Mouse (Mus musculus) embryonic facial prominence, embryonic 13.5 days (tissue): ENCODE data around the gene Slc25a53. TPM values are rescaled to one million over a fixed set of nuclear protein-coding genes. Genes with fewer than 3 reads are reported as not detected.

Source experiments
- ATAC-seq: fragments of 200-750 bp; cut with Nextera tagmentation; 2 replicates; pipeline ENCODE4 v1.8.0; 2017; ENCODE audit warnings: low read depth; ENCODE audit not compliant: insufficient number of reproducible peaks, insufficient read depth, low FRiP score, low TSS enrichment
- H3K27ac ChIP-seq: fragments of 300-500 bp; sonication (generic); 2 replicates; pipeline ENCODE4 v1.5.1; 2015; ENCODE audit warnings: moderate library complexity, mild to moderate bottlenecking, inconsistent platforms
- H3K27me3 ChIP-seq: fragments of 300-500 bp; sonication (generic); 2 replicates; pipeline ENCODE4 v1.6.1; 2015; ENCODE audit warnings: mild to moderate bottlenecking, inconsistent platforms
- H3K36me3 ChIP-seq: fragments of 300-500 bp; sonication (generic); 2 replicates; pipeline ENCODE4 v1.6.1; 2015; ENCODE audit warnings: mild to moderate bottlenecking, inconsistent platforms
- H3K4me1 ChIP-seq: fragments of 300-500 bp; sonication (generic); 2 replicates; pipeline ENCODE4 v1.6.1; 2015; ENCODE audit warnings: inconsistent platforms
- H3K4me2 ChIP-seq: fragments of 300-500 bp; sonication (generic); 2 replicates; pipeline ENCODE4 v1.6.1; 2015; ENCODE audit warnings: moderate library complexity, mild to moderate bottlenecking, inconsistent platforms
- H3K4me3 ChIP-seq: fragments of 300-500 bp; sonication (generic); 2 replicates; pipeline ENCODE4 v1.5.1; 2015; ENCODE audit warnings: mild to moderate bottlenecking, inconsistent platforms
- H3K9ac ChIP-seq: fragments of 300-500 bp; sonication (generic); 2 replicates; pipeline ENCODE4 v1.6.1; 2015; ENCODE audit warnings: mild to moderate bottlenecking, inconsistent platforms
- H3K9me3 ChIP-seq: fragments of 300-500 bp; sonication (generic); 2 replicates; pipeline ENCODE4 v1.6.1; 2016; ENCODE audit warnings: inconsistent platforms
- WGBS: fragments of 180-500 bp; shearing (Covaris S2); methylation state at CpG from one replicate; pipeline ENCODE4 v1.1.7; 2015; ENCODE audit warnings: mixed read lengths; 5-methylcytosine and 5-hydroxymethylcytosine counted together
- polyA plus RNA-seq: library from polyadenylated mRNA; unstranded; fragments of >200 nt; fragmentation: Nextera tagmentation; extraction: Ambion mirVana; gene quantifications from 2 replicates; pipeline ENCODE4 v1.2.1, GENCODE M21; 2015

Slc25a53 gene
- 14.1 and 14.4 TPM in 2 replicates for polyA plus RNA-seq

DNA sequence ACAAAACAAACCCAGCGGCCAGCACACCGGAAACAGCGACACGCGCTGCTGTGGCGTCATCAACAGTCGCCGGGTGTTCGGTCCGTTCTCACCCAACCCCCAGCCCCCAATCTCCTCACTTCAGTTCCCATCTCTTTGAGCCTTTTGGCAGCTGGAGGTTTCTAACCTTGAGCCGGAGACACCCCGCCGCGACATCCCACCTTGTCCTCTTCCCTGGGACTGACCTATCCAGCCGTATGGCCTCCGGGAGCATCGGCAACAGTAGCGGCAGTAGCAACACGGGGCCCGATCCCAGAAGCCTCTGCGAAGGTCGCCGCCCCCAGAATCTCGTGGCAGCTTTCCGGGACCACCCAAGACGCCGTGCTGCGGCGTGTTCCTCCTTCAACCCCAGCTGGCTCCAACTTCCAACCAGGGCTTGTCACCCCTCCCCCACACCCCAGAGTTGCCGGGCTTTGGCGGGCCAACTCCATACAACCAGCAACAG lies at the start of gene Slc25a53:
TSS of gene Slc25a53 (minus strand) at position 303 of the 484 bp plus-strand sequence.
- no peaks in the 10 kb centered on the region; the same call in 1 of the 2 replicates for H3K27me3 ChIP-seq
- no peaks in the 10 kb centered on the region for H3K36me3 ChIP-seq
- H3K27ac ChIP-seq, result peak within 1 kb of the TSS; percentile 86
- H3K9me3 ChIP-seq, result no peaks in the 10 kb centered on the region
- peak within 1 kb of the TSS; percentile 61 for H3K4me2 ChIP-seq
- WGBS, result 24% methylated on average over 31 of the region's 31 CpGs
- peak; percentile 92 for ATAC-seq
- H3K4me1 ChIP-seq, result no peaks in the 10 kb centered on the region
- peak within 1 kb of the TSS; percentile 73 for H3K9ac ChIP-seq
- H3K4me3 ChIP-seq, result peak within 1 kb of the TSS; percentile 52

GRCm38 (mm10) chrX:137063202-137063601 lies 25.1 kb upstream of the Slc25a53 start:
- H3K27me3 ChIP-seq, result no peaks in the 10 kb centered on the region
- H3K27ac ChIP-seq, result no peak overlapping the region
- H3K4me2 ChIP-seq, result no peak overlapping the region
- no peak overlapping the region for H3K4me3 ChIP-seq
- H3K9me3 ChIP-seq, result no peaks in the 10 kb centered on the region
- no peak overlapping the region for H3K9ac ChIP-seq
- ATAC-seq, result no peak
- no peaks in the 10 kb centered on the region for H3K4me1 ChIP-seq
- H3K36me3 ChIP-seq, result no peaks in the 10 kb centered on the region
- 87% methylated on average over 9 of the region's 9 CpGs for WGBS

DNA sequence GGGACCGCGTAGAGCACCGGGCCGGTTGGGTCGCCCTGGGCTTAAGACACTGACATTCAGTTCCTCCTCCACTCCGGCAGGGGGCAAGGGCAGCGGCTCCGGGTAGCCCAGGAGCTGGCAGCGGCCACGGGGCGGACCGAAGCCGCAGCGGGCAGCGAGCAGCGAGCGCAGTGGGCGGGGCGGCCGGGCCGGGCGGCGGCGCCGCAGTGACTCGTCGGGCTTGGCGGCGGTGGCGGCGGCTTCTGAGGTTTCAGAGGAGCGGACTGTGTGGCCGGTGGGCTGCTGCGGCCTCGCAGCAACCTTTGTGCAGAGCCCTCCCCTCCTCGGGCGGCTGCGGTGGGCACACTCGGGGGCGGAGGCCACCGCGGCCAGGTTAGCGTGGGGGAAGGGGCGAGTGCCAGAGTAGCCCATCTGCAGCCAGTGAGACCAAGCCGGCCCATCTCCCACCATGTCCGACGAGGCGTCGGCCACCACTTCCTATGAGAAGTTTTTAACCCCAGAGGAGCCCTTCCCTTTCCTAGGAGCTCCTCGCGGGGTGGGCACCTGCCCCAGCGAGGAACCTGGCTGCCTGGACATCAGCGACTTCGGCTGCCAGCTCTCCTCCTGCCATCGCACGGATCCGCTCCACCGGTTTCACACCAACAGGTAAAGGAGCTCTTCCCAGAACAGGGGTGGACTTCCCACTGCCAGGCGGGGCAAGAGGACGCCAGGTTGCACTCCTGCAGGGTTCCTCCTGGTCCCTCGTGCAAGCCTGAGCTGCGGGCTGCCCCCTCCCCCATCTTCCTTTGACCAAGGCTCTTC lies 11.5 kb upstream of the Slc25a53 start, which contains the start of gene Fam199x:
TSS of gene Fam199x (plus strand) at position 170 of the 801 bp plus-strand sequence.
- Histone ChIP-seq H3K4me1 (no peaks in the 10 kb centered on the region), H3K27ac (no peak within 1 kb of the TSS), H3K36me3 (no peaks in the 10 kb centered on the region), H3K4me2 (peak within 1 kb of the TSS; percentile 66), H3K4me3 (peak within 1 kb of the TSS; percentile 64), H3K9me3 (no peaks in the 10 kb centered on the region), H3K27me3 (peaks cover 20% of the 10 kb centered on the region), H3K9ac (peak within 1 kb of the TSS; percentile 78)
- WGBS, result 22% methylated on average over 46 of the region's 62 CpGs
- peak; percentile 91 for ATAC-seq

DNA sequence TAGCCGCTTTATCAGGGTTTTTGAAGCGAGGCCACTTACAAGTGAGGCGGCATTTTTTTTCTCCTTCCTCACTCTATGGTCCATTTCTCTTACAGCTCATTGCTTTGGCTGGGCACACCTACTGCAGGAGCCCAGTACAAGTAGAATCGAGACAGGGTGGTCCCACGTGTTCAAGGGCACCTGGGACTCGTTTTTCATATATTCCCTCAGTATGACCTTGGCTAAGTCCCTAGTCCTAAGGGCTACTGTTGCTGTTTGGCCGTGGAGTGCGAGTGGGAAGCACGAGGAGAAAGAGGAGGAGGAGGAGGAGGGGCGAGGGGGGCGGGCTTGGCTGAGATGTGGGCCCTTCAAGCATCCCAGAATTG lies 10.9 kb upstream of the Slc25a53 start:
- H3K9ac ChIP-seq, result peak overlapping the region; percentile 78; the same call in 1 of the 2 replicates
- H3K9me3 ChIP-seq, result no peaks in the 10 kb centered on the region
- H3K36me3 ChIP-seq, result no peaks in the 10 kb centered on the region
- no peaks in the 10 kb centered on the region for H3K4me1 ChIP-seq
- ATAC-seq, result no peak
- peaks cover 20% of the 10 kb centered on the region for H3K27me3 ChIP-seq
- peak overlapping the region; percentile 64 for H3K4me3 ChIP-seq
- no peak overlapping the region for H3K27ac ChIP-seq
- 26% methylated on average over 11 of the region's 11 CpGs for WGBS
- peak overlapping the region; percentile 66 for H3K4me2 ChIP-seq

GRCm38 (mm10) chrX:137038502-137038901 lies 400 bp upstream of the Slc25a53 start:
- Histone ChIP-seq H3K9ac (no peak overlapping the region), H3K9me3 (no peaks in the 10 kb centered on the region), H3K4me2 (peak overlapping the region; percentile 51), H3K36me3 (no peaks in the 10 kb centered on the region), H3K4me3 (peak overlapping the region; percentile 52), H3K27ac (no peak overlapping the region), H3K27me3 (no peaks in the 10 kb centered on the region; the same call in 1 of the 2 replicates), H3K4me1 (no peaks in the 10 kb centered on the region)
- WGBS, result 49% methylated on average over 7 of the region's 7 CpGs
- ATAC-seq, result no peak

GRCm38 (mm10) chrX:137037470-137037999 lies 567 bp downstream of the Slc25a53 start:
- peak overlapping the region; percentile 86; the same call in 1 of the 2 replicates for H3K27ac ChIP-seq
- 24% methylated on average over 12 of the region's 12 CpGs for WGBS

DNA sequence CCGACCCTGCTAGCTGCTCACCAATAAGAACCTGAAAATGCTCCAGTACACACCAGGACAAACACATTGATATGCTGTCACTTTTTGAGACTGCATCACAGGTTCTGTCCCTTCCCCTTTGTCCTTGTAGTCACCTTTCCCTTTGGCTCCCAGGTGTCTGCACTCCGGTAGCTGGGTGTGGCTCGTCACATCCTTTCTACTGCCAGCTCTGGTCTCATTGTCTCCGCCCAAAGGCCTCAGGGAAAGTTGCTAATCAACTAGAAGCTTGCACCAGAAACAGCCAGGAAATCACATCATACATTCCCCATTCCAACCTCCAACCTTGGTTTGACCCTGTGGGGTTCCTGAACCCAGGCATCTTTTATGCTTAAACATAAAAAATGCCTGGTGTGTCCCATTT lies 3.8 kb downstream of the Slc25a53 start:
- no peak overlapping the region for H3K9ac ChIP-seq
- H3K4me3 ChIP-seq, result no peak overlapping the region
- H3K27ac ChIP-seq, result no peak overlapping the region
- no peaks in the 10 kb centered on the region for H3K9me3 ChIP-seq
- no peak for ATAC-seq
- no peak overlapping the region for H3K4me2 ChIP-seq
- no peaks in the 10 kb centered on the region for H3K4me1 ChIP-seq
- 57% methylated on average over 4 of the region's 4 CpGs for WGBS
- no peaks in the 10 kb centered on the region for H3K36me3 ChIP-seq
- H3K27me3 ChIP-seq, result no peaks in the 10 kb centered on the region; the same call in 1 of the 2 replicates

More at GRCm38 (mm10) chrX:137037470-137037999, 567 bp downstream of the Slc25a53 start:
- Histone ChIP-seq H3K36me3 (no peaks in the 10 kb centered on the region), H3K9me3 (no peaks in the 10 kb centered on the region), H3K9ac (peak overlapping the region; percentile 73), H3K4me1 (no peaks in the 10 kb centered on the region), H3K4me3 (peak overlapping the region; percentile 52), H3K4me2 (peak overlapping the region; percentile 61), H3K27me3 (no peaks in the 10 kb centered on the region; the same call in 1 of the 2 replicates)
- ATAC-seq, result no peak

DNA sequence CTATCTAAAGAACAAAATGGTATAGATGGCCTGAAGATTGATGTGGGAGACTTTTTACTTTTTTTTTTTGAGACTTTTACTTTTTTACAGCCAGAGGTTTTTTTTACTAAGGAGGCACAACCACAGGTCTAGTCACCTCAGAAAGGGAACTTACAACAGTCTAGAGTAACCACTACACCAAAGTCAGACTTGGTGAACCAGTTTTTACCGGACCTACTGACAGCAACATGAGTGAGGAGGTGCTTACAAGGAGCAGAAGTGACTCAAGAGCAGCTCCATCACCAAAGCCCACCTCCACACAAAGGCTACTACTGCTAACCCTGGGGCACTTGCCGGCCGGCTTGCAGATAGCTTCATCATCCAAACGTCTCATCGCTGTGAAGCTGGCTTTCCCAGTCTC lies 6.4 kb downstream of the Slc25a53 start:
- Histone ChIP-seq H3K27ac (no peak overlapping the region), H3K9ac (no peak overlapping the region), H3K4me3 (no peak overlapping the region), H3K27me3 (peaks cover 7% of the 10 kb centered on the region; the same call in 1 of the 2 replicates), H3K4me1 (no peaks in the 10 kb centered on the region), H3K36me3 (no peaks in the 10 kb centered on the region), H3K4me2 (no peak overlapping the region), H3K9me3 (no peaks in the 10 kb centered on the region)
- ATAC-seq, result no peak
- WGBS, result 87% methylated on average over 5 of the region's 5 CpGs

GRCm38 (mm10) chrX:137030916-137031315 lies 7.2 kb downstream of the Slc25a53 start:
- no peak overlapping the region for H3K9ac ChIP-seq
- no peaks in the 10 kb centered on the region for H3K36me3 ChIP-seq
- peaks cover 7% of the 10 kb centered on the region; the same call in 1 of the 2 replicates for H3K27me3 ChIP-seq
- H3K9me3 ChIP-seq, result no peaks in the 10 kb centered on the region
- H3K27ac ChIP-seq, result no peak overlapping the region
- no peak overlapping the region for H3K4me3 ChIP-seq
- no peak overlapping the region for H3K4me2 ChIP-seq
- no peaks in the 10 kb centered on the region for H3K4me1 ChIP-seq
- WGBS, result 94% methylated on average over 8 of the region's 8 CpGs
- no peak for ATAC-seq

GRCm38 (mm10) chrX:137019310-137019709 lies 18.8 kb downstream of the Slc25a53 start:
- Histone ChIP-seq H3K9ac (no peak overlapping the region), H3K27ac (no peak overlapping the region), H3K4me1 (no peaks in the 10 kb centered on the region), H3K36me3 (no peaks in the 10 kb centered on the region), H3K4me2 (no peak overlapping the region), H3K27me3 (no peaks in the 10 kb centered on the region), H3K4me3 (no peak overlapping the region), H3K9me3 (no peaks in the 10 kb centered on the region)
- ATAC-seq, result no peak
- 27% methylated on average over 1 of the region's 1 CpGs for WGBS

GRCm38 (mm10) chrX:137017668-137018067 lies 20.4 kb downstream of the Slc25a53 start:
- Histone ChIP-seq H3K27me3 (no peaks in the 10 kb centered on the region), H3K27ac (no peak overlapping the region), H3K9ac (no peak overlapping the region), H3K36me3 (no peaks in the 10 kb centered on the region), H3K9me3 (no peaks in the 10 kb centered on the region), H3K4me3 (no peak overlapping the region), H3K4me1 (no peaks in the 10 kb centered on the region), H3K4me2 (no peak overlapping the region)
- ATAC-seq, result no peak
- WGBS, result 30% methylated on average over 1 of the region's 1 CpGs
